18 mouse cellular contexts compared by ENCODE assay signal in the genomic region with DNA sequence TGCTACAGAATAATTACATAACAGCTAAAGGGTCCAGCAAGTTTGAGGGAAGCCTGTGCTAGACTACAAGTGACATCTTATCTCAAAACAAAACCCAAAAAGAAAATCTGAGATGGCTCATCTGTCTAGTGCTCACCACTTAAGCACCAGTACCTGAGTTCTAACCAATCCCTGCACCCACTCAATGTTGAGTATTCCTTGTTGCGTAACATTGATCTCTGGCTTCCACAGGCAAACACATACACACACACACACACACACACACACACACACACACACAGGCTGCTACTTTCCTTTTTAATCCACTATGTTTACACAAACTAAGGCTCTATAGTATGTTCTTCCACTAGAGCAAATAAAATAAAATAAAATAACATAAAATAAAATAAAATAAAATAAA.
"Had no signal": no experiment of that assay in that cellular context is flagged by ENCODE, and none has a peak within 500 bp of the region (broad histone marks: within the 10 kb centered on the region; RNA-seq: fewer than 3 reads in every experiment).

No protein-coding gene starts in this region.

- H3K36me3 ChIP-seq: liver, embryonic 13.5 days; liver, embryonic 15.5 days; lung, embryonic 15.5 days; midbrain, embryonic 12.5 days; neural tube, embryonic 12.5 days had no signal

- H3K27me3 ChIP-seq: liver, embryonic 13.5 days; liver, embryonic 15.5 days; lung, embryonic 15.5 days; megakaryocyte, embryonic 14.5 days; midbrain, embryonic 12.5 days; neural tube, embryonic 12.5 days had no signal

- DNase-seq: liver, embryonic 13.5 days; lung, adult 2 months; lung, postnatal 10 days; midbrain, embryonic 14.5 days; right cerebral cortex, adult 18-20 months; right cerebral cortex, postnatal 25 days; right cerebral cortex, postnatal 4 days; spleen, adult 18-20 months; thymus, adult 18-20 months; thymus, postnatal 14 days; thymus, postnatal 36 days had no signal

- H3K9ac ChIP-seq: liver, embryonic 13.5 days; liver, embryonic 15.5 days; lung, embryonic 15.5 days; midbrain, embryonic 12.5 days; neural tube, embryonic 12.5 days had no signal

- H3K4me3 ChIP-seq: liver, embryonic 13.5 days; liver, embryonic 15.5 days; lung, embryonic 15.5 days; megakaryocyte, embryonic 14.5 days; midbrain, embryonic 12.5 days; neural tube, embryonic 12.5 days had no signal

- H3K4me2 ChIP-seq: liver, embryonic 13.5 days; liver, embryonic 15.5 days; lung, embryonic 15.5 days; midbrain, embryonic 12.5 days; neural tube, embryonic 12.5 days had no signal

- ATAC-seq: midbrain, embryonic 16.5 days had no signal

- H3K27ac ChIP-seq: liver, embryonic 13.5 days; liver, embryonic 15.5 days; lung, embryonic 15.5 days; macrophage; midbrain, embryonic 12.5 days; neural tube, embryonic 12.5 days had no signal

- H3K4me1 ChIP-seq: liver, embryonic 13.5 days; liver, embryonic 15.5 days; lung, embryonic 15.5 days; megakaryocyte, embryonic 14.5 days; neural tube, embryonic 12.5 days had no signal

- H3K9me3 ChIP-seq: liver, embryonic 13.5 days; liver, embryonic 15.5 days; lung, embryonic 15.5 days; megakaryocyte, embryonic 14.5 days; midbrain, embryonic 12.5 days; neural tube, embryonic 12.5 days had no signal
